Mouse (Mus musculus): ENCODE measurements around the gene Zc3h4. TPM values are rescaled to one million over a fixed set of nuclear protein-coding genes. Genes with fewer than 3 reads are reported as not detected.
"Not testable (repeated sequence)": the region's sequence is repeated elsewhere in the genome, so short reads cannot be mapped to it uniquely, and the experiment has no call there.

Zc3h4 gene
- polyA plus RNA-seq, 1 experiment, result 14.4 TPM

DNA sequence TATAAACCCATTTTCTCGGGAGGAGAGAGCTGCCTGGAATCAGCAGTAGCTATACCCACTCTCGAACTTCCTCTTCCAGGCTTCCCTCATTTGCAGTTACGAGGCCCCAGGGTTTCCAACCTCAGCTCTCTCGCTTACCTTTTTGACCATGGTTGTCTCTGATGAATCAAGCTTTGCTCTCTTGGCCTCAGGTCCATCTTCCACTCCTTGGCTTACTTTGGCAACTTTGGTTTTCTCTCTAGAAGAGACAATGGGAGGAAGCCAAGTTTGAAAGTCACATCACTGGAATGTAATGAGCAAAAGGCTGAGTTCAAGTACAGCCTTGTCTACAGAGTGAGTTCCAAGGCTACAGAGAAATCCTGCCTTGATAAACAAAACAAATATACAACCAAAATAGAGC lies 34.0 kb upstream of the Zc3h4 start:
- H3K4me3 ChIP-seq (ENCODE audit: control insufficient read depth, low read depth, low read length), result no peak overlapping the region
- no peaks in the 10 kb centered on the region for H3K27me3 ChIP-seq (ENCODE audit: control insufficient read depth, insufficient read depth, low read length)
- no peak overlapping the region for H3K27ac ChIP-seq (ENCODE audit: control insufficient read depth, insufficient read depth, low read depth, low read length)
- H3K4me1 ChIP-seq (ENCODE audit: control insufficient read depth, insufficient read depth, low read length), result no peaks in the 10 kb centered on the region; the same call in 1 of the 2 replicates
- H3K36me3 ChIP-seq (ENCODE audit: control insufficient read depth, insufficient read depth, low read length), result peaks cover 4% of the 10 kb centered on the region
- no peak for TF ChIP-seq POLR2A (IDR thresholded peaks at IDR 0.05; ENCODE audit: control insufficient read depth, low read depth, low read length)
- TF ChIP-seq CTCF (IDR thresholded peaks at IDR 0.05; ENCODE audit: control insufficient read depth, insufficient read depth, insufficient replicate concordance, low read depth, low read length), result no peak

DNA sequence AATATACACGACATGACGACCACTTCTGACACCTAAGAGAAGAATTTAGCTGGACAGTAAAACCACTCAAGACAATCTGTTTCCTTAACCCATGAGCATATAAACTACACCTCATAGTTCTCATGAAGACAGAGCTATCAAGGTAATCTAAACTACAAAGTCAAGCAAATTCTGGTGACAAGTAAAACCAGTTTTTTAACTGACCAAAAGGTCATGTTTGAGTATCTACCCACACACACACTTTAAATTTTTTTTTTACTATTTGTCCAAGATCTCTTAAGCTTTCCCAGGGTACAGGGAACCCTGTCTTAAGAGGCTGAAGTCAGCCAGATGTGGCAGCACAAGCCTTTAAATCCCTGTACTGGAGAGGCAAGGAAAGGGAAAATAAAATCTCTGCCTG lies 31.9 kb upstream of the Zc3h4 start:
- Histone ChIP-seq H3K36me3 (ENCODE audit: control insufficient read depth, insufficient read depth, low read length) (peaks cover 5% of the 10 kb centered on the region), H3K27me3 (ENCODE audit: control insufficient read depth, insufficient read depth, low read length) (no peaks in the 10 kb centered on the region), H3K27ac (ENCODE audit: control insufficient read depth, insufficient read depth, low read depth, low read length) (no peak overlapping the region), H3K4me3 (ENCODE audit: control insufficient read depth, low read depth, low read length) (no peak overlapping the region), H3K4me1 (ENCODE audit: control insufficient read depth, insufficient read depth, low read length) (no peaks in the 10 kb centered on the region; the same call in 1 of the 2 replicates)
- TF ChIP-seq CTCF (IDR thresholded peaks at IDR 0.05; ENCODE audit: control insufficient read depth, insufficient read depth, insufficient replicate concordance, low read depth, low read length) (no peak), POLR2A (IDR thresholded peaks at IDR 0.05; ENCODE audit: control insufficient read depth, low read depth, low read length) (no peak)

DNA sequence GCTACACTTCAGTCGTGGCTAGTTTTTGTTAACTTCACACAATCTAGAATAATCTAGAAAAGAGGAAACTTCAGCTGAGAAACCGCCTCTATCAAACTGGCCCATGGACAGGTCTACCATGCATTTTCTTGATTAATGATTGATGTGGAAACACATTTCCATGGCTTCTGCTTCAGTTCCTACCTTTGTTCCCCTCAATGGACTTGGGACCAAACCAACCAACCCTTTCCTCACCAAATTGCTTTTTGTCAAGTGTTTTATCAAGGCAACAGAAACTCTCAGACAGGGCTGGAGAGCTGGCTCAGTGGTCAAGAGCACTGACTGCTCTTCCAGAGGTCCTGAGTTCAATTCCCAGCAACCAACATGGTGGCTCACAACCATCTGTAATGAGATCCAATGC lies 30.1 kb upstream of the Zc3h4 start:
- H3K27ac ChIP-seq (ENCODE audit: control insufficient read depth, insufficient read depth, low read depth, low read length), result no peak overlapping the region
- peaks cover 5% of the 10 kb centered on the region for H3K36me3 ChIP-seq (ENCODE audit: control insufficient read depth, insufficient read depth, low read length)
- TF ChIP-seq CTCF (IDR thresholded peaks at IDR 0.05; ENCODE audit: control insufficient read depth, insufficient read depth, insufficient replicate concordance, low read depth, low read length) (no peak), POLR2A (IDR thresholded peaks at IDR 0.05; ENCODE audit: control insufficient read depth, low read depth, low read length) (no peak)
- no peak overlapping the region for H3K4me3 ChIP-seq (ENCODE audit: control insufficient read depth, low read depth, low read length)
- no peaks in the 10 kb centered on the region for H3K4me1 ChIP-seq (ENCODE audit: control insufficient read depth, insufficient read depth, low read length)
- no peaks in the 10 kb centered on the region for H3K27me3 ChIP-seq (ENCODE audit: control insufficient read depth, insufficient read depth, low read length)

DNA sequence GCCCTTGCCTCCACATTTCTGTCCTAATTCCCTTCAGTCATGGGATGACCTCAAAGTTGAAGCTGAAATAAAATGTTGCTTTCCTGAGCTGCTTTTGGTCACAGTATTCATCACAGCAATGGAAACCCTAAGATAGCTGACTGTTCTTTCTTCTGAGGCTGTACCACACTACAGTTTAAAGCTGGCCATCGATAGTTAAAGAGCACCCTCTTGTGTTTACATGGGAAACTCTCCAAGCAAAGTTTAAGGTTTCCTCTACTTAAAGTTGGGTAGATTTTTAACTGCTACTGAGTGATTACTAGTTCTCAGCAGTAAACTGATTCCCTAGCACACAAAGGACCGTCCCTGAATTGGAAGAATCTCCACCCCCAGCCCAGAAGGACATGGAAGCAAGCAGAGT lies 27.0 kb upstream of the Zc3h4 start:
- Histone ChIP-seq H3K36me3 (ENCODE audit: control insufficient read depth, insufficient read depth, low read length) (peaks cover 3% of the 10 kb centered on the region), H3K4me3 (ENCODE audit: control insufficient read depth, low read depth, low read length) (no peak overlapping the region)

DNA sequence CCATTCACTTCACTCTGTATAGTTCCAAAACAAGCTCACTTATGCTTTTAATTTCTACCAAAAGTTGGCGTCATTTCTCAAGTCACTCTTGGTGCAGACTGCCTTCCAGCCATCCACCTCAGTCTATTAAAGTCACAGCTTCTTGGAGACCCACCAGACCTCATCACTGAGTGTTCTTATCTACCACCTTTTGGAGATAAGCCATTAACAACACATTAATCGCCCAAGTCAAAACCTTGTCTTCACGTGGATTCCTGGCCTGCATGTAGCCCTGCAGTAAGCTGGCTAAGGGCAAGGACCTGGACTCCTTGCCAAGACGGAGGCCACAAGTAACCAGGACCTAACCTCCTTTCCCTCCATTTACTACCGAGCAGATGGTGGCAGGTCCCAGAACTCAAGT lies 25.7 kb upstream of the Zc3h4 start:
- Histone ChIP-seq H3K27me3 (ENCODE audit: control insufficient read depth, insufficient read depth, low read length) (no peaks in the 10 kb centered on the region), H3K27ac (ENCODE audit: control insufficient read depth, insufficient read depth, low read depth, low read length) (no peak overlapping the region), H3K4me1 (ENCODE audit: control insufficient read depth, insufficient read depth, low read length) (no peaks in the 10 kb centered on the region), H3K4me3 (ENCODE audit: control insufficient read depth, low read depth, low read length) (no peak overlapping the region), H3K36me3 (ENCODE audit: control insufficient read depth, insufficient read depth, low read length) (peaks cover 3% of the 10 kb centered on the region)
- no peak for TF ChIP-seq CTCF (IDR thresholded peaks at IDR 0.05; ENCODE audit: control insufficient read depth, insufficient read depth, insufficient replicate concordance, low read depth, low read length)
- no peak for TF ChIP-seq POLR2A (IDR thresholded peaks at IDR 0.05; ENCODE audit: control insufficient read depth, low read depth, low read length)

More for the DNA sequence above, 27.0 kb upstream of the Zc3h4 start:
- Histone ChIP-seq H3K27ac (ENCODE audit: control insufficient read depth, insufficient read depth, low read depth, low read length) (no peak overlapping the region), H3K27me3 (ENCODE audit: control insufficient read depth, insufficient read depth, low read length) (no peaks in the 10 kb centered on the region), H3K4me1 (ENCODE audit: control insufficient read depth, insufficient read depth, low read length) (no peaks in the 10 kb centered on the region)
- TF ChIP-seq POLR2A (IDR thresholded peaks at IDR 0.05; ENCODE audit: control insufficient read depth, low read depth, low read length) (no peak), CTCF (IDR thresholded peaks at IDR 0.05; ENCODE audit: control insufficient read depth, insufficient read depth, insufficient replicate concordance, low read depth, low read length) (no peak)

DNA sequence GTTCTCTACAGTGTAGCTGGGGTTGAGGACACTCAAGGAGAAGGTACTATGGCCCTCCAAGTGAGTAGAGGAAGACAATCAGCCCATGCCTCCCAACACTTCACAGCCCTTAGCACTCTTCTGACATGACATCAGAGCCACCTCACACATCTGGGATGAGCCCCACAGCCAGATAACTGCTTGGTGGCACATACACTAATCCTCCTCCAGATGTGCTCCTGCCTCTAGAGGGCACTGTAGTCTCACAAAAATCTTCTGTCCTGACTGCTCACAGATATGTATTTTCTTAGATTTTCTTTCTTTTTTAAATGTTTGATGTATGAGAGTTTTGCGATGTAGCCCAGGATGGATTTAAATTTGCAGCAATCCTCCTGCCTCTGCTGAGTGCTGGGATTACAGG lies 24.2 kb upstream of the Zc3h4 start:
- no peak overlapping the region for H3K4me3 ChIP-seq (ENCODE audit: control insufficient read depth, low read depth, low read length)
- H3K4me1 ChIP-seq (ENCODE audit: control insufficient read depth, insufficient read depth, low read length), result no peaks in the 10 kb centered on the region
- peaks cover 3% of the 10 kb centered on the region for H3K36me3 ChIP-seq (ENCODE audit: control insufficient read depth, insufficient read depth, low read length)
- TF ChIP-seq CTCF (IDR thresholded peaks at IDR 0.05; ENCODE audit: control insufficient read depth, insufficient read depth, insufficient replicate concordance, low read depth, low read length) (no peak), POLR2A (IDR thresholded peaks at IDR 0.05; ENCODE audit: control insufficient read depth, low read depth, low read length) (no peak)
- H3K27me3 ChIP-seq (ENCODE audit: control insufficient read depth, insufficient read depth, low read length), result no peaks in the 10 kb centered on the region
- no peak overlapping the region for H3K27ac ChIP-seq (ENCODE audit: control insufficient read depth, insufficient read depth, low read depth, low read length)

DNA sequence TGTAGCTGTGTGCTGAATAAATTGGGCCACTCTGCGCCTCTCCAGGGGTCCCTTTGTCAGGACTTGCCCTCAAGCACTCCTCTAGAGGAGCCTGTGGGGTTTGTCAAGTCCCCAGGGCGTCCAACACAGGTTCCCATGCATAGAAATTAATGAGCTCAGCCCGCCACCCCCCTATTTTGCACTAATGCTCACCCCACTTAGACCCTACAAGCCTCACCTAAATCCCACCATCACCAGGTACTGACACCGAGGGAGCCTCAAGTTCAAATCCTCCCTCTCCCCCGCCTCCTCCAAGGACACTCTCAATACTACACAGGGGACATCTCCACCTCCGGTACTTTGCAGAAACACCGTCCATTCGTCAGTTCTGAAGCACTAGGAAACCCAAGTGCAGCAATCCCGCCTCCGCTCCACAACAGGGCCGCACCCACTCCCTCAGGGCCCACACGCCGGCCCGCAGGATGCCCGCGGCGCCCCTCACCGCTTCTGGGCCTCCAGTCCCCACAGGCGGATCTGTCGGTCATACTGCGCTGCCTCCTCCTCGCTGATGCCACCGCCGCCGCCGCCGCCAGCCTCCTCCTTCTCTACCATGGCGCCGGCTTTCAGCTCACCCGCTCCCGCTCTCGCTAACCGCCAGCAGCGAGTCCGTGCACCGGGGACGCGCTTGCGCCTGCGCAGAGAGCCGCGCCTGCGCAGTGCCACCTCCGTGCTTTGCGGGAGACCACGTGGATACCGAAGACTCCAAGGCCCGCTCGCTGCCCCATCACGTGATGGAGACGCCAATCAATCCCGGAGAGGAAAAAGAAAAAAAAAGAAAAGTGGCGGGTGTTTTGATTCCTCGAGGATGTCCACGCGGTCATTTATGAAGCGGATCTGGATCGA lies 13.3 kb upstream of the Zc3h4 start, which contains the start of gene Sae1:
TSS of gene Sae1 (minus strand) at position 647 of the 882 bp plus-strand sequence.
- Histone ChIP-seq H3K4me1 (ENCODE audit: control insufficient read depth, insufficient read depth, low read length) (peaks cover 5% of the 10 kb centered on the region), H3K36me3 (ENCODE audit: control insufficient read depth, insufficient read depth, low read length) (no peaks in the 10 kb centered on the region; the same call in 1 of the 2 replicates), H3K27ac (ENCODE audit: control insufficient read depth, insufficient read depth, low read depth, low read length) (peak within 1 kb of the TSS; percentile 91), H3K27me3 (ENCODE audit: control insufficient read depth, insufficient read depth, low read length) (no peaks in the 10 kb centered on the region), H3K4me3 (ENCODE audit: control insufficient read depth, low read depth, low read length) (peak within 1 kb of the TSS; percentile 98)
- TF ChIP-seq CTCF (IDR thresholded peaks at IDR 0.05; ENCODE audit: control insufficient read depth, insufficient read depth, insufficient replicate concordance, low read depth, low read length), result no peak
- peak; percentile 98 for TF ChIP-seq POLR2A (IDR thresholded peaks at IDR 0.05; ENCODE audit: control insufficient read depth, low read depth, low read length)

DNA sequence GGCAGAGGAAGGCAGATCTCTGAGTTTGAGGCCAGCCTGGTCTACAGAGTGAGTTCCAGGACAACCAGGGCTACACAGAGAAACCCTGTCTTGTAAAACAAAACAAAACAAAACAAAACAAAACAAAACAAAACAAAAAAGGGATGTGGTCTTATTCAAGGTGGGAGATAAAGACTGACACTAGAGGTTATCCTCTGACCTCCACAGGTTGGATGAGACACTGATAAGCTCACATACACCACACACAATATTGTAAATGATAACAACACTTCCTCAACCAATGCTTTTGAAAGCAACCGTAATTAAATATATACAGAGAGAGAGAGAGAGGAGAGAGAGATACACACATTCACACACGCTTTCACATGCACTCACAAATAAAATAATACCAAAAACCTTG lies 10.8 kb upstream of the Zc3h4 start:
- not testable (repeated sequence) for H3K36me3 ChIP-seq (ENCODE audit: control insufficient read depth, insufficient read depth, low read length); H3K27ac ChIP-seq (ENCODE audit: control insufficient read depth, insufficient read depth, low read depth, low read length); H3K27me3 ChIP-seq (ENCODE audit: control insufficient read depth, insufficient read depth, low read length); H3K4me3 ChIP-seq (ENCODE audit: control insufficient read depth, low read depth, low read length); H3K4me1 ChIP-seq (ENCODE audit: control insufficient read depth, insufficient read depth, low read length)

Measured in testis, adult 2 months (tissue).